Mouse (Mus musculus): ENCODE data around the gene Slc16a10. TPM values are rescaled to one million over a fixed set of nuclear protein-coding genes. Genes with fewer than 3 reads are reported as not detected.

Slc16a10 gene
- polyA plus RNA-seq, 1 experiment from 2014 or later: 6.2 TPM

GRCm38 (mm10) chr10:40129134-40129533 is 12.9 kb downstream of the Slc16a10 start:
- no peaks in the 10 kb centered on the region for H3K36me3 ChIP-seq (ENCODE audit: control insufficient read depth, insufficient read depth, low read length)
- H3K27ac ChIP-seq (ENCODE audit: low read depth, low read length): no peak overlapping the region
- H3K9ac ChIP-seq (ENCODE audit: low read length): no peak overlapping the region

GRCm38 (mm10) chr10:40128497-40128896 is 13.6 kb downstream of the Slc16a10 start:
- H3K4me1 ChIP-seq (replicated peaks; ENCODE audit: control insufficient read depth, insufficient read depth, low read length): no peaks in the 10 kb centered on the region
- 87% methylated on average over 7 of the region's 7 CpGs for WGBS

More at GRCm38 (mm10) chr10:40129134-40129533, 12.9 kb downstream of the Slc16a10 start:
- DNase-seq (ENCODE audit: low spot score) (no peak), ATAC-seq (replicated peaks; ENCODE audit: low FRiP score) (no peak)
- Histone ChIP-seq H3K27me3 (ENCODE audit: control insufficient read depth, insufficient read depth, low read length) (no peaks in the 10 kb centered on the region), H3K9me3 (ENCODE audit: control insufficient read depth, low read length) (no peaks in the 10 kb centered on the region), H3K4me2 (ENCODE audit: low read depth, low read length, severe bottlenecking) (no peak overlapping the region), H3K4me3 (ENCODE audit: low read depth, low read length) (no peak overlapping the region), H3K4me1 (replicated peaks; ENCODE audit: control insufficient read depth, insufficient read depth, low read length) (no peaks in the 10 kb centered on the region)

GRCm38 (mm10) chr10:40125200-40125599 is 16.9 kb downstream of the Slc16a10 start:
- no peaks in the 10 kb centered on the region for H3K4me1 ChIP-seq (replicated peaks; ENCODE audit: control insufficient read depth, insufficient read depth, low read length)
- H3K4me2 ChIP-seq (ENCODE audit: low read depth, low read length, severe bottlenecking): no peak overlapping the region
- H3K9ac ChIP-seq (ENCODE audit: low read length): no peak overlapping the region
- no peaks in the 10 kb centered on the region for H3K27me3 ChIP-seq (ENCODE audit: control insufficient read depth, insufficient read depth, low read length)
- H3K9me3 ChIP-seq (ENCODE audit: control insufficient read depth, low read length): no peaks in the 10 kb centered on the region
- ATAC-seq (replicated peaks; ENCODE audit: low FRiP score): 0 out of 2 replicates have a peak, but pooled peaks have one; percentile 44
- WGBS: 90% methylated on average over 9 of the region's 9 CpGs
- DNase-seq (ENCODE audit: low spot score): no peak
- H3K27ac ChIP-seq (ENCODE audit: low read depth, low read length): no peak overlapping the region
- no peaks in the 10 kb centered on the region for H3K36me3 ChIP-seq (ENCODE audit: control insufficient read depth, insufficient read depth, low read length)
- H3K4me3 ChIP-seq (ENCODE audit: low read depth, low read length): no peak overlapping the region

More at GRCm38 (mm10) chr10:40128497-40128896, 13.6 kb downstream of the Slc16a10 start:
- no peak overlapping the region for H3K9ac ChIP-seq (ENCODE audit: low read length)
- no peaks in the 10 kb centered on the region for H3K9me3 ChIP-seq (ENCODE audit: control insufficient read depth, low read length)
- H3K4me3 ChIP-seq (ENCODE audit: low read depth, low read length): no peak overlapping the region
- no peaks in the 10 kb centered on the region for H3K27me3 ChIP-seq (ENCODE audit: control insufficient read depth, insufficient read depth, low read length)
- no peak for DNase-seq (ENCODE audit: low spot score)
- H3K4me2 ChIP-seq (ENCODE audit: low read depth, low read length, severe bottlenecking): no peak overlapping the region
- no peak overlapping the region for H3K27ac ChIP-seq (ENCODE audit: low read depth, low read length)
- ATAC-seq (replicated peaks; ENCODE audit: low FRiP score): no peak
- no peaks in the 10 kb centered on the region for H3K36me3 ChIP-seq (ENCODE audit: control insufficient read depth, insufficient read depth, low read length)

GRCm38 (mm10) chr10:40124570-40124969 is 17.5 kb downstream of the Slc16a10 start:
- WGBS: 81% methylated on average over 4 of the region's 4 CpGs
- no peak for ATAC-seq (replicated peaks; ENCODE audit: low FRiP score)

GRCm38 (mm10) chr10:40124096-40124495 is 18.0 kb downstream of the Slc16a10 start:
- ATAC-seq (replicated peaks; ENCODE audit: low FRiP score) (no peak), DNase-seq (ENCODE audit: low spot score) (no peak)
- H3K9me3 ChIP-seq (ENCODE audit: control insufficient read depth, low read length): no peaks in the 10 kb centered on the region
- no peak overlapping the region for H3K27ac ChIP-seq (ENCODE audit: low read depth, low read length)
- H3K4me1 ChIP-seq (replicated peaks; ENCODE audit: control insufficient read depth, insufficient read depth, low read length): no peaks in the 10 kb centered on the region
- H3K9ac ChIP-seq (ENCODE audit: low read length): no peak overlapping the region
- no peaks in the 10 kb centered on the region for H3K27me3 ChIP-seq (ENCODE audit: control insufficient read depth, insufficient read depth, low read length)
- WGBS: 71% methylated on average over 2 of the region's 2 CpGs
- H3K36me3 ChIP-seq (ENCODE audit: control insufficient read depth, insufficient read depth, low read length): no peaks in the 10 kb centered on the region
- H3K4me2 ChIP-seq (ENCODE audit: low read depth, low read length, severe bottlenecking): no peak overlapping the region
- H3K4me3 ChIP-seq (ENCODE audit: low read depth, low read length): no peak overlapping the region

More at GRCm38 (mm10) chr10:40124570-40124969, 17.5 kb downstream of the Slc16a10 start:
- Histone ChIP-seq H3K27ac (ENCODE audit: low read depth, low read length) (no peak overlapping the region), H3K4me2 (ENCODE audit: low read depth, low read length, severe bottlenecking) (no peak overlapping the region), H3K36me3 (ENCODE audit: control insufficient read depth, insufficient read depth, low read length) (no peaks in the 10 kb centered on the region), H3K27me3 (ENCODE audit: control insufficient read depth, insufficient read depth, low read length) (no peaks in the 10 kb centered on the region), H3K9ac (ENCODE audit: low read length) (no peak overlapping the region), H3K9me3 (ENCODE audit: control insufficient read depth, low read length) (no peaks in the 10 kb centered on the region), H3K4me1 (replicated peaks; ENCODE audit: control insufficient read depth, insufficient read depth, low read length) (no peaks in the 10 kb centered on the region), H3K4me3 (ENCODE audit: low read depth, low read length) (no peak overlapping the region)
- DNase-seq (ENCODE audit: low spot score): no peak

- 87% methylated on average over 3 of the region's 3 CpGs for WGBS
- no peaks in the 10 kb centered on the region for H3K9me3 ChIP-seq (ENCODE audit: control insufficient read depth, low read length)
- H3K4me2 ChIP-seq (ENCODE audit: low read depth, low read length, severe bottlenecking): no peak overlapping the region
- H3K9ac ChIP-seq (ENCODE audit: low read length): no peak overlapping the region
- no peaks in the 10 kb centered on the region for H3K27me3 ChIP-seq (ENCODE audit: control insufficient read depth, insufficient read depth, low read length)
- no peak for ATAC-seq (replicated peaks; ENCODE audit: low FRiP score)
- H3K27ac ChIP-seq (ENCODE audit: low read depth, low read length): no peak overlapping the region
- DNase-seq (ENCODE audit: low spot score): no peak
- no peaks in the 10 kb centered on the region for H3K36me3 ChIP-seq (ENCODE audit: control insufficient read depth, insufficient read depth, low read length)
- H3K4me1 ChIP-seq (replicated peaks; ENCODE audit: control insufficient read depth, insufficient read depth, low read length): no peaks in the 10 kb centered on the region
- H3K4me3 ChIP-seq (ENCODE audit: low read depth, low read length): no peak overlapping the region
These were observed 22.6 kb downstream of the Slc16a10 start for GRCm38 (mm10) chr10:40119466-40119865.

GRCm38 (mm10) chr10:40118743-40119387 is 23.2 kb downstream of the Slc16a10 start:
- Histone ChIP-seq H3K27ac (ENCODE audit: low read depth, low read length) (no peak overlapping the region), H3K27me3 (ENCODE audit: control insufficient read depth, insufficient read depth, low read length) (no peaks in the 10 kb centered on the region), H3K36me3 (ENCODE audit: control insufficient read depth, insufficient read depth, low read length) (no peaks in the 10 kb centered on the region), H3K9ac (ENCODE audit: low read length) (no peak overlapping the region), H3K4me2 (ENCODE audit: low read depth, low read length, severe bottlenecking) (no peak overlapping the region), H3K4me3 (ENCODE audit: low read depth, low read length) (no peak overlapping the region), H3K9me3 (ENCODE audit: control insufficient read depth, low read length) (no peaks in the 10 kb centered on the region), H3K4me1 (replicated peaks; ENCODE audit: control insufficient read depth, insufficient read depth, low read length) (no peaks in the 10 kb centered on the region)
- DNase-seq (ENCODE audit: low spot score): no peak
- WGBS: 92% methylated on average over 5 of the region's 5 CpGs
- no peak for ATAC-seq (replicated peaks; ENCODE audit: low FRiP score)

GRCm38 (mm10) chr10:40113517-40114085 is 28.5 kb downstream of the Slc16a10 start:
- H3K27ac ChIP-seq (ENCODE audit: low read depth, low read length): no peak overlapping the region
- no peak for DNase-seq (ENCODE audit: low spot score)
- no peaks in the 10 kb centered on the region for H3K9me3 ChIP-seq (ENCODE audit: control insufficient read depth, low read length)
- H3K9ac ChIP-seq (ENCODE audit: low read length): no peak overlapping the region
- H3K4me3 ChIP-seq (ENCODE audit: low read depth, low read length): no peak overlapping the region
- no peaks in the 10 kb centered on the region for H3K27me3 ChIP-seq (ENCODE audit: control insufficient read depth, insufficient read depth, low read length)
- H3K4me1 ChIP-seq (replicated peaks; ENCODE audit: control insufficient read depth, insufficient read depth, low read length): no peaks in the 10 kb centered on the region
- 91% methylated on average over 7 of the region's 7 CpGs for WGBS
- no peak overlapping the region for H3K4me2 ChIP-seq (ENCODE audit: low read depth, low read length, severe bottlenecking)
- no peaks in the 10 kb centered on the region for H3K36me3 ChIP-seq (ENCODE audit: control insufficient read depth, insufficient read depth, low read length)
- no peak for ATAC-seq (replicated peaks; ENCODE audit: low FRiP score)

GRCm38 (mm10) chr10:40112256-40112655 is 29.8 kb downstream of the Slc16a10 start:
- 87% methylated on average over 10 of the region's 10 CpGs for WGBS
- Histone ChIP-seq H3K27ac (ENCODE audit: low read depth, low read length) (no peak overlapping the region), H3K9ac (ENCODE audit: low read length) (no peak overlapping the region), H3K4me1 (replicated peaks; ENCODE audit: control insufficient read depth, insufficient read depth, low read length) (no peaks in the 10 kb centered on the region), H3K4me2 (ENCODE audit: low read depth, low read length, severe bottlenecking) (no peak overlapping the region), H3K4me3 (ENCODE audit: low read depth, low read length) (no peak overlapping the region), H3K9me3 (ENCODE audit: control insufficient read depth, low read length) (no peaks in the 10 kb centered on the region), H3K36me3 (ENCODE audit: control insufficient read depth, insufficient read depth, low read length) (no peaks in the 10 kb centered on the region), H3K27me3 (ENCODE audit: control insufficient read depth, insufficient read depth, low read length) (no peaks in the 10 kb centered on the region)
- ATAC-seq (replicated peaks; ENCODE audit: low FRiP score) (no peak), DNase-seq (ENCODE audit: low spot score) (no peak)
